Mouse (Mus musculus) midbrain, embryonic 13.5 days (tissue): ENCODE measurements around the gene Hopx. TPM values are rescaled to one million over a fixed set of nuclear protein-coding genes. Genes with fewer than 3 reads are reported as not detected.

Source experiments
- ATAC-seq: fragments of 200-750 bp; cut with Nextera tagmentation; 2 replicates; pipeline ENCODE4 v1.8.0; 2017; ENCODE audit warnings: mild to moderate bottlenecking, moderate TSS enrichment, moderate library complexity
- H3K27ac ChIP-seq: fragments of 300-500 bp; sonication (generic); 2 replicates; pipeline ENCODE4 v1.5.1; 2015; ENCODE audit warnings: inconsistent platforms, mild to moderate bottlenecking, moderate library complexity
- H3K27me3 ChIP-seq: fragments of 300-500 bp; sonication (generic); 2 replicates; pipeline ENCODE4 v1.6.1; 2015; ENCODE audit warnings: mild to moderate bottlenecking, inconsistent platforms
- H3K36me3 ChIP-seq: fragments of 300-500 bp; sonication (generic); 2 replicates; pipeline ENCODE4 v1.6.1; 2015; ENCODE audit warnings: mild to moderate bottlenecking, inconsistent platforms
- H3K4me1 ChIP-seq: fragments of 300-500 bp; sonication (generic); replicated peaks from 2 replicates; pipeline ENCODE4 v1.6.1; 2015; ENCODE audit warnings: inconsistent platforms
- H3K4me2 ChIP-seq: fragments of 300-500 bp; sonication (generic); replicated peaks from 2 replicates; pipeline ENCODE4 v1.6.1; 2015; ENCODE audit warnings: moderate library complexity, mild to moderate bottlenecking, inconsistent platforms
- H3K4me3 ChIP-seq: fragments of 300-500 bp; sonication (generic); replicated peaks from 2 replicates; pipeline ENCODE4 v1.5.1; 2015; ENCODE audit warnings: mild to moderate bottlenecking, inconsistent platforms
- H3K9ac ChIP-seq: fragments of 300-500 bp; sonication (generic); replicated peaks from 2 replicates; pipeline ENCODE4 v1.6.1; 2015; ENCODE audit warnings: mild to moderate bottlenecking, inconsistent platforms
- H3K9me3 ChIP-seq: fragments of 300-500 bp; sonication (generic); 2 replicates; pipeline ENCODE4 v1.6.1; 2016; ENCODE audit warnings: mild to moderate bottlenecking, inconsistent platforms
- WGBS: fragments of 180-500 bp; shearing (Covaris S2); methylation state at CpG from one replicate; pipeline ENCODE4 v1.1.7; 2015; 5-methylcytosine and 5-hydroxymethylcytosine counted together
- polyA plus RNA-seq: library from polyadenylated mRNA; unstranded; fragments of >200 nt; fragmentation: Nextera tagmentation; extraction: Ambion mirVana; gene quantifications from 2 replicates; pipeline ENCODE4 v1.2.1, GENCODE M21; 2015

Hopx gene
- polyA plus RNA-seq, 1 experiment from 2014 or later = 0.52 TPM

DNA sequence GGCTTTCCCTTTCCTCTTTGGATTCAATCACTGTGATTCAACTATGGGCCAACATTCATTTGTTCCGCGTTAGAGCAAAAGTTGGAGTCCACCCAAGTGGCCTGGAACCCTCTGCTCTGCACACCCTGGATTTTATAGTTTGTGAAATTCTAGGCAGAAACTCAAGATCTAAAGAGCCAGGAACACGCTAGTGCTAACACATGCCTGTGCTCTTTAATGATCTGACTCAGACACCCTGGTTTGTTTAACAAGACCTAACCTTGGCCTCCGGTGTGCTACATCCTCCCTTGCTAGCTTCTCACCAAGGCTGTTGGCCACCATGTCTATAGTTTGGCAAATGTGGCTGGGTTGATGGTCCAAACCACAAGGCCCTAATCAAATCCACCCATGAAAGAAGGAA, 34.2 kb downstream of the Hopx start:
- H3K4me1 ChIP-seq = no peaks in the 10 kb centered on the region
- no peaks in the 10 kb centered on the region for H3K9me3 ChIP-seq
- no peak overlapping the region for H3K9ac ChIP-seq
- ATAC-seq = no peak
- 95% methylated on average over 4 of the region's 4 CpGs for WGBS
- no peak overlapping the region for H3K27ac ChIP-seq
- H3K27me3 ChIP-seq = no peaks in the 10 kb centered on the region
- H3K4me3 ChIP-seq = no peak overlapping the region
- no peak overlapping the region for H3K4me2 ChIP-seq
- no peaks in the 10 kb centered on the region for H3K36me3 ChIP-seq

DNA sequence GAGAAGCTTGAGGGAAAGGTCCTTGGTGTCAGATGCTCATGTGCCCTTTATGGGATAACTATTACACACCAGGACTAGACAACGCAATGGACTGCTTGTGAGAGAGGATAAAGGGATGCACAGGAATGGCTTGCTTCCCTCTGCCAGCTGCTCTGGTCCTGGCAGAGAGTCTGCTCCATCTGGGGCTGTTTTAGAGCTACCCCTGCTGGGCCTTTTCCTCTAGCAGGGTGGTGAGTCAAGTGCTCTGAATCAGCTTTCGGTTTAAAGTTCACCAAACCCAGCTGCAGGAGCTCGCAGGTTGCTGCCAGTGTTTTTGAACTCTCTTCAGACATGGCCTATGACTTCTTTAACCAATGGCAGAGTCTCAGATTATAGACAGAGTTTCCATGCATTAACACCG, 39.0 kb downstream of the Hopx start:
- Histone ChIP-seq H3K9ac (no peak overlapping the region), H3K36me3 (no peaks in the 10 kb centered on the region), H3K9me3 (no peaks in the 10 kb centered on the region), H3K27me3 (no peaks in the 10 kb centered on the region), H3K27ac (no peak overlapping the region), H3K4me3 (no peak overlapping the region), H3K4me1 (no peaks in the 10 kb centered on the region), H3K4me2 (no peak overlapping the region)
- 94% methylated on average over 4 of the region's 4 CpGs for WGBS
- ATAC-seq = no peak

- Histone ChIP-seq H3K4me2 (no peak overlapping the region), H3K4me3 (no peak overlapping the region), H3K27me3 (no peaks in the 10 kb centered on the region), H3K9ac (no peak overlapping the region), H3K36me3 (no peaks in the 10 kb centered on the region), H3K4me1 (no peaks in the 10 kb centered on the region), H3K27ac (no peak overlapping the region), H3K9me3 (no peaks in the 10 kb centered on the region)
- no peak for ATAC-seq
- 79% methylated on average over 2 of the region's 2 CpGs for WGBS
Observed at GRCm38 (mm10) chr5:77074914-77075313, 40.0 kb downstream of the Hopx start.

GRCm38 (mm10) chr5:77073794-77074193, 41.1 kb downstream of the Hopx start:
- 92% methylated on average over 8 of the region's 8 CpGs for WGBS
- ATAC-seq = no peak
- Histone ChIP-seq H3K9ac (no peak overlapping the region), H3K27me3 (no peaks in the 10 kb centered on the region), H3K4me3 (no peak overlapping the region), H3K27ac (no peak overlapping the region), H3K4me2 (no peak overlapping the region), H3K36me3 (no peaks in the 10 kb centered on the region), H3K9me3 (no peaks in the 10 kb centered on the region), H3K4me1 (no peaks in the 10 kb centered on the region)

DNA sequence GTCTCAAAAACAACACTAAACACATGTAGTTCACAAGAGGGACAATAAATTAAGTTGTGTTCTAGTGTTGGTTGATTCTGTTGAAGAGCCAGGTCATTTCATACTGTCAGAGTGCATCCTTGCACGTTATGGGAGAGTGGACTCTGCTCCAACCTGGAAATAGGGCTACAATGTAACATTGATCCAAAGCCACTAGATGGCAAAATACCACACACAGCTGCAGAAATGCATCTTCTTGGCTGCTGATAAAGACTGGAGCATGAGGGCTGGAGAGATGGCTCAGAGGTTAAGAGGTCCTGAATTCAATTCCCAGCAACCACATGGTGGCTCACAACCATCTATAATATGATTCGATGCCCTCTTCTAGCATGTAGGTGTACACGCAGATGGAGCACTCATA, 43.3 kb downstream of the Hopx start:
- Histone ChIP-seq H3K9me3 (no peaks in the 10 kb centered on the region), H3K4me2 (no peak overlapping the region), H3K4me1 (no peaks in the 10 kb centered on the region), H3K27me3 (no peaks in the 10 kb centered on the region), H3K27ac (no peak overlapping the region), H3K9ac (no peak overlapping the region), H3K36me3 (no peaks in the 10 kb centered on the region), H3K4me3 (no peak overlapping the region)
- no peak for ATAC-seq
- 91% methylated on average over 3 of the region's 3 CpGs for WGBS

DNA sequence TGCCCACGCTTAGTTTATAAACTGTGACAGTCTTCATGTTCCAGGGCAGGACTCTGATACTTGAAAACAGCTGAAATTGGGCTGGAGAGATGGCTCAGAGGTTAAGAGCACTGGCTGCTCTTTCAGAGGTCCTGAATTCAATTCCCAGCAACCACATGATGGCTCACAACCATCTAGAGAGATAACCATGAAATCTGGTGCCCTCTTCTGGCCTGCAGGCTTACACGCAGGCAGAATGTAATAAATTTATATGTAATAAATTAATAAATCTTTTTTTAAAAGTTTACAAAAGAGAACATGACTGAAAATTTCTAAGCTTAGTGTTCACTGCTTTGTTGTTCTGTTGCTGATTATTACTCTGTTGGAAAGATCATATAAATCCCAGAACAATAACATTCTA, 43.9 kb downstream of the Hopx start:
- Histone ChIP-seq H3K4me1 (no peaks in the 10 kb centered on the region), H3K9me3 (no peaks in the 10 kb centered on the region), H3K36me3 (no peaks in the 10 kb centered on the region), H3K4me3 (no peak overlapping the region), H3K27ac (no peak overlapping the region), H3K4me2 (no peak overlapping the region), H3K27me3 (no peaks in the 10 kb centered on the region), H3K9ac (no peak overlapping the region)
- WGBS = 87% methylated on average over 2 of the region's 2 CpGs
- no peak for ATAC-seq

- no peaks in the 10 kb centered on the region for H3K36me3 ChIP-seq
- H3K4me3 ChIP-seq = no peak overlapping the region
- no peaks in the 10 kb centered on the region for H3K4me1 ChIP-seq
- H3K9me3 ChIP-seq = no peaks in the 10 kb centered on the region
- H3K27me3 ChIP-seq = no peaks in the 10 kb centered on the region
- no peak overlapping the region for H3K27ac ChIP-seq
- 85% methylated on average over 8 of the region's 8 CpGs for WGBS
- H3K4me2 ChIP-seq = no peak overlapping the region
- H3K9ac ChIP-seq = no peak overlapping the region
- no peak for ATAC-seq
Observed at GRCm38 (mm10) chr5:77067321-77067720, 47.6 kb downstream of the Hopx start.

GRCm38 (mm10) chr5:77061372-77062038, 53.4 kb downstream of the Hopx start:
- H3K9me3 ChIP-seq = no peaks in the 10 kb centered on the region
- no peaks in the 10 kb centered on the region for H3K4me1 ChIP-seq
- H3K4me3 ChIP-seq = no peak overlapping the region
- no peak overlapping the region for H3K27ac ChIP-seq
- no peaks in the 10 kb centered on the region for H3K36me3 ChIP-seq
- H3K27me3 ChIP-seq = peaks cover 7% of the 10 kb centered on the region
- ATAC-seq = no peak
- 34% methylated on average over 17 of the region's 17 CpGs for WGBS
- H3K4me2 ChIP-seq = no peak overlapping the region
- H3K9ac ChIP-seq = no peak overlapping the region

GRCm38 (mm10) chr5:77060363-77060762, 54.6 kb downstream of the Hopx start:
- Histone ChIP-seq H3K27ac (no peak overlapping the region), H3K9ac (no peak overlapping the region), H3K9me3 (no peaks in the 10 kb centered on the region), H3K36me3 (no peaks in the 10 kb centered on the region), H3K4me1 (no peaks in the 10 kb centered on the region), H3K27me3 (peaks cover 7% of the 10 kb centered on the region), H3K4me2 (no peak overlapping the region), H3K4me3 (no peak overlapping the region)
- no peak for ATAC-seq
- 39% methylated on average over 10 of the region's 10 CpGs for WGBS

DNA sequence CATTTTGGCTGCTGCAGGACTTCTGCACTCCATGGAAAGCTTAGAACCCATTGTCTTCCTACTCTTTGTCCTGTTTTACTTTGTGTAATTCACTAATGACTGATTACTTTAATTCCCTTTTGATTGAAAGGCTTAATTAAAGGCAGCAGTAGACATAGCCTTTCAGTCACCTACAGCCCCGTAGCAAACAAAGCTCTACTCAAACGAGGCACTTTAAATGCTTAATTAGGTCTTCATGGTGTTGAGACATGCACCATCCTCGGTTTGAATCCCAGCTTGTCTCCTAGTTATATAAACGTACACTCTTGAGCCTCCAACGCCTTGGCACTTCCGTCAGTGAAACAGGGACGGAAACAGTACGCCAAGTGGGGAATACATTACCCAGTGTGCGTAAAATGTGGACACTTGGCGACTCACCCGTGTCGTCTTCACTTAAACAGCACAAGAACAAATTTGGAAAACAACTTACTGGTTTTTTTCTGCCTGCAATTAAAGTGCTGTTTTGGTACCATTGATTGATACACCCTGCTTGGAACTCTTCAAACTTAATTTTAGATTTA, 58.0 kb downstream of the Hopx start:
- Histone ChIP-seq H3K9ac (no peak overlapping the region), H3K4me1 (no peaks in the 10 kb centered on the region), H3K27ac (no peak overlapping the region), H3K4me3 (no peak overlapping the region), H3K9me3 (no peaks in the 10 kb centered on the region), H3K4me2 (no peak overlapping the region), H3K27me3 (peaks cover 7% of the 10 kb centered on the region), H3K36me3 (no peaks in the 10 kb centered on the region)
- ATAC-seq = no peak
- WGBS = 46% methylated on average over 12 of the region's 12 CpGs

DNA sequence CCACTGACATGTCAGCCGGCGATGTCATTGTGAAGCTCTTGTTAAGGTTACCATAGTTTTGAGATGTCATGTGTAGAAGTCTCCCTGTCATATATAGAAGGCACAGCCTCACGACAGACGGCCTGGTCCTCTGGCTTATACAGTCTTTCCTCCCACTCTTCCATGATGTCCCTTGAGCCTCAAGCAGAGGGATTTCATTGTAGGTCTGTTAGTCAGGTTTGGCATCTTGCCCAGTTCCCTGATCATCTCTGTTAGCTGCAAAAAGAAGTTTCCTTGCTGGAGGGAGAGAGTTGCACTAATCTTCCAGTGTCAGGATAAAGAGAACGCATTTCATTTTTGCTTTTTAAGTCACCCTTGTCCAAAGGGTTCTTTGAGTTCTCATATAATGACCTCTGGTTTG, 62.3 kb downstream of the Hopx start:
- no peak for ATAC-seq
- H3K4me3 ChIP-seq = no peak overlapping the region
- no peaks in the 10 kb centered on the region for H3K4me1 ChIP-seq
- no peak overlapping the region for H3K9ac ChIP-seq
- H3K36me3 ChIP-seq = no peaks in the 10 kb centered on the region
- H3K27ac ChIP-seq = no peak overlapping the region
- 86% methylated on average over 5 of the region's 5 CpGs for WGBS
- H3K9me3 ChIP-seq = no peaks in the 10 kb centered on the region
- H3K4me2 ChIP-seq = no peak overlapping the region
- H3K27me3 ChIP-seq = no peaks in the 10 kb centered on the region; the same call in 1 of the 2 replicates

GRCm38 (mm10) chr5:77044362-77044761, 70.6 kb downstream of the Hopx start:
- Histone ChIP-seq H3K9me3 (no peaks in the 10 kb centered on the region), H3K4me1 (no peaks in the 10 kb centered on the region), H3K27me3 (no peaks in the 10 kb centered on the region; the same call in 1 of the 2 replicates), H3K9ac (no peak overlapping the region), H3K27ac (no peak overlapping the region), H3K4me3 (no peak overlapping the region), H3K36me3 (no peaks in the 10 kb centered on the region), H3K4me2 (no peak overlapping the region)
- ATAC-seq = no peak
- WGBS = 74% methylated on average over 5 of the region's 5 CpGs

GRCm38 (mm10) chr5:77039391-77039790, 75.5 kb downstream of the Hopx start:
- no peak overlapping the region for H3K9ac ChIP-seq
- no peaks in the 10 kb centered on the region for H3K4me1 ChIP-seq
- H3K36me3 ChIP-seq = no peaks in the 10 kb centered on the region
- no peak for ATAC-seq
- no peak overlapping the region for H3K27ac ChIP-seq
- H3K4me3 ChIP-seq = no peak overlapping the region
- H3K9me3 ChIP-seq = no peaks in the 10 kb centered on the region
- H3K4me2 ChIP-seq = no peak overlapping the region
- H3K27me3 ChIP-seq = no peaks in the 10 kb centered on the region; the same call in 1 of the 2 replicates
